Mouse (Mus musculus) neural tube, embryonic 13.5 days (tissue): ENCODE measurements around the gene Mxd1. TPM values are rescaled to one million over a fixed set of nuclear protein-coding genes. Genes with fewer than 3 reads are reported as not detected.
A peak's percentile ranks its signal among the peaks of the same experiment; 100 is the strongest.

Source experiments
- ATAC-seq: fragments of 200-750 bp; cut with Nextera tagmentation; 2 replicates; pipeline ENCODE4 v1.8.0; 2017; ENCODE audit warnings: low read depth, mild to moderate bottlenecking, moderate TSS enrichment, moderate library complexity
- H3K27ac ChIP-seq: fragments of 300-500 bp; sonication (generic); replicated peaks from 2 replicates; pipeline ENCODE4 v1.5.1; 2015; ENCODE audit warnings: moderate library complexity, mild to moderate bottlenecking, inconsistent platforms
- H3K27me3 ChIP-seq: fragments of 300-500 bp; sonication (generic); 2 replicates; pipeline ENCODE4 v1.6.1; 2015; ENCODE audit warnings: mild to moderate bottlenecking, inconsistent platforms
- H3K36me3 ChIP-seq: fragments of 300-500 bp; sonication (generic); 2 replicates; pipeline ENCODE4 v1.6.1; 2015; ENCODE audit warnings: mild to moderate bottlenecking, inconsistent platforms
- H3K4me1 ChIP-seq: fragments of 300-500 bp; sonication (generic); replicated peaks from 2 replicates; pipeline ENCODE4 v1.6.1; 2015; ENCODE audit warnings: inconsistent platforms
- H3K4me2 ChIP-seq: fragments of 300-500 bp; sonication (generic); 2 replicates; pipeline ENCODE4 v1.6.1; 2015; ENCODE audit warnings: inconsistent platforms, mild to moderate bottlenecking, moderate library complexity
- H3K4me3 ChIP-seq: fragments of 300-500 bp; sonication (generic); 2 replicates; pipeline ENCODE4 v1.5.1; 2015; ENCODE audit warnings: mild to moderate bottlenecking, inconsistent platforms
- H3K9ac ChIP-seq: fragments of 300-500 bp; sonication (generic); 2 replicates; pipeline ENCODE4 v1.6.1; 2015; ENCODE audit warnings: moderate library complexity, mild to moderate bottlenecking, inconsistent platforms
- H3K9me3 ChIP-seq: fragments of 300-500 bp; sonication (generic); 2 replicates; pipeline ENCODE4 v1.6.1; 2016; ENCODE audit warnings: inconsistent platforms
- WGBS: fragments of 180-500 bp; shearing (Covaris S2); methylation state at CpG from one replicate; pipeline ENCODE4 v1.1.7; 2015; 5-methylcytosine and 5-hydroxymethylcytosine counted together
- polyA plus RNA-seq: library from polyadenylated mRNA; unstranded; fragments of >200 nt; fragmentation: Nextera tagmentation; extraction: Ambion mirVana; gene quantifications from 2 replicates; pipeline ENCODE4 v1.2.1, GENCODE M21; 2015

The Mxd1 gene
- polyA plus RNA-seq, 1 experiment from 2014 or later = 23.8 TPM

GRCm38 (mm10) chr6:86670873-86671272 lies 1.9 kb upstream of the Mxd1 start:
- Histone ChIP-seq H3K27me3 (no peaks in the 10 kb centered on the region), H3K9me3 (no peaks in the 10 kb centered on the region), H3K27ac (0 out of 2 replicates have a peak overlapping the region, but pooled peaks have one; percentile 1), H3K9ac (0 out of 2 replicates have a peak overlapping the region, but pooled peaks have one; percentile 10), H3K36me3 (peaks cover 55% of the 10 kb centered on the region), H3K4me3 (no peak overlapping the region), H3K4me2 (no peak overlapping the region), H3K4me1 (peaks cover 30% of the 10 kb centered on the region)
- ATAC-seq = no peak
- WGBS = 19% methylated on average over 2 of the region's 2 CpGs

DNA sequence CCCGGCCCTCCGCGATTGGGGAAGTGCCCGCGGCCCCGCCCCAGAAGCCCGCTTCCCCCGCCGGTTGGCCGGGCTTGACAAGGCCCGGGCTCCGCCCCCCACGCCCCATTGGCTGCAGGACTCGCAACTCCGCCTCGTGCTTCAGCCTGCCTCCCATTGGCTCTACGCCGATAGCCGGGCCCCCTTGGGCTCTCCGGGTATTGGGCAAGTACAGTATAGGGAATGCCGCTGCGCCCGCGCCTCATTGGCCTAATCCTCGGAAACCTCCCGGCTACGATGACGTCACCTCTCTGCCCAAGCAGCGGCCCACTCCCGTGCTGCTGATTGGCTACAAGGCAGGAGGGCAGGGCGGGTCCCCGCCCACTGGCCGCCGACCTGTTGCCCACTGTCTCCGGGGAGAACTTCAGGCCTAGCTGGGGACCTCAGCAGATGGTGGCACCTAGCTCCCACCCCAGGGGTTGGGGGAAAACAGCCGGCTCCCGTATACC lies 323 bp upstream of the Mxd1 start:
- H3K4me1 ChIP-seq = peaks cover 35% of the 10 kb centered on the region
- peak overlapping the region; percentile 70 for H3K27ac ChIP-seq
- no peaks in the 10 kb centered on the region for H3K9me3 ChIP-seq
- WGBS = under 1% methylated on average over 37 of the region's 37 CpGs
- no peaks in the 10 kb centered on the region for H3K27me3 ChIP-seq
- peaks cover 50% of the 10 kb centered on the region for H3K36me3 ChIP-seq
- peak overlapping the region; percentile 91 for H3K4me3 ChIP-seq
- peak; percentile 100 for ATAC-seq
- H3K9ac ChIP-seq = peak overlapping the region; percentile 67
- peak overlapping the region; percentile 76 for H3K4me2 ChIP-seq

- 91% methylated on average over 10 of the region's 10 CpGs for WGBS
- Histone ChIP-seq H3K27ac (no peak overlapping the region), H3K9ac (0 out of 2 replicates have a peak overlapping the region, but pooled peaks have one; percentile 31)
Observed at GRCm38 (mm10) chr6:86667061-86667460, 1.9 kb downstream of the Mxd1 start.

GRCm38 (mm10) chr6:86665560-86666307 lies 3.2 kb downstream of the Mxd1 start:
- peaks cover 35% of the 10 kb centered on the region for H3K4me1 ChIP-seq
- peaks cover 56% of the 10 kb centered on the region for H3K36me3 ChIP-seq
- 0 out of 2 replicates have a peak overlapping the region, but pooled peaks have one; percentile 23 for H3K9ac ChIP-seq
- no peak overlapping the region for H3K27ac ChIP-seq
- no peak for ATAC-seq
- H3K4me2 ChIP-seq = no peak overlapping the region
- H3K9me3 ChIP-seq = no peaks in the 10 kb centered on the region
- no peaks in the 10 kb centered on the region for H3K27me3 ChIP-seq
- WGBS = 86% methylated on average over 17 of the region's 17 CpGs
- H3K4me3 ChIP-seq = no peak overlapping the region

More at GRCm38 (mm10) chr6:86667061-86667460, 1.9 kb downstream of the Mxd1 start:
- Histone ChIP-seq H3K36me3 (peaks cover 49% of the 10 kb centered on the region), H3K27me3 (no peaks in the 10 kb centered on the region), H3K4me1 (peaks cover 35% of the 10 kb centered on the region), H3K4me3 (peak overlapping the region; percentile 91), H3K4me2 (peak overlapping the region; percentile 93), H3K9me3 (no peaks in the 10 kb centered on the region)
- ATAC-seq = no peak

GRCm38 (mm10) chr6:86665076-86665475 lies 3.9 kb downstream of the Mxd1 start:
- H3K9ac ChIP-seq = no peak overlapping the region
- no peak overlapping the region for H3K27ac ChIP-seq
- no peak overlapping the region for H3K4me2 ChIP-seq
- peaks cover 35% of the 10 kb centered on the region for H3K4me1 ChIP-seq
- no peak overlapping the region for H3K4me3 ChIP-seq
- H3K36me3 ChIP-seq = peaks cover 63% of the 10 kb centered on the region
- 87% methylated on average over 5 of the region's 5 CpGs for WGBS
- no peak for ATAC-seq
- H3K27me3 ChIP-seq = no peaks in the 10 kb centered on the region
- no peaks in the 10 kb centered on the region for H3K9me3 ChIP-seq

DNA sequence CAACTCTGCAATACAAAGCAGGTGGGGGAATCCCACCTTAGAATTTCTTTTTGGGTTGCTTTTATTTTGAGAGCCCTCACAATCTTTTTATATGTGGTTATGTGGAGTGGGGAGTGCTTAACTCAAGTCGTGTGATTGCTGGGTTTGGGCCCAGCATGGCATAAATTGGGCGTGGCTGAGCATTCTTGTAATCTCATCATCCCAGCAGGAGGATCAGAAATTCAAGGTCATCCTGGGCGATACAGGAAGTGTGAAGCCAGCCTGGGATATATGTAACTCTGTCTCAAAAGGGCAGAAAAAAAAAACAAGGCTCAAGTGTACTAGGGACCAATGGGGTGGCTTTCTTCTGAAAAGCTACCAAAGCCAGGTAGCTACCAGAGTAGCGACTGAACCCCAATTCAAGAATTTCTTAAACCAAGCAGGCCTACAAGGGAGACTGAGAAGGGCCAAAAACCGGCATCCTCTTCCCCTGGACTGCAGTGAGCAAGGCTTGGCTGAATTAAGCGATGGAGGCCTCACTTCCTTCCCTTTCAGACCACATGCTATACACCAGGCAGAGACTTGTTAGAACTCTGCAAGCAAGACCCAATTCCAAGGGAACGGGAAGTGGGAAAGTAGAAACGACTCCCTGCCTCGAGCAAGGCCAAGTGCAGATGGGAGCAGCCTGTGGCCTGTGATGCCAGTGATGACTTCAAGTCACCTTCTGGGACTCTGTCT lies 8.6 kb downstream of the Mxd1 start:
- 81% methylated on average over 9 of the region's 9 CpGs for WGBS
- H3K36me3 ChIP-seq = peaks cover 86% of the 10 kb centered on the region
- no peak for ATAC-seq
- no peaks in the 10 kb centered on the region for H3K9me3 ChIP-seq
- H3K9ac ChIP-seq = no peak overlapping the region
- H3K27me3 ChIP-seq = no peaks in the 10 kb centered on the region
- H3K4me2 ChIP-seq = no peak overlapping the region
- H3K27ac ChIP-seq = no peak overlapping the region
- no peak overlapping the region for H3K4me3 ChIP-seq
- 0 out of 2 replicates have a peak, but pooled peaks cover 4% of the 10 kb centered on the region for H3K4me1 ChIP-seq

DNA sequence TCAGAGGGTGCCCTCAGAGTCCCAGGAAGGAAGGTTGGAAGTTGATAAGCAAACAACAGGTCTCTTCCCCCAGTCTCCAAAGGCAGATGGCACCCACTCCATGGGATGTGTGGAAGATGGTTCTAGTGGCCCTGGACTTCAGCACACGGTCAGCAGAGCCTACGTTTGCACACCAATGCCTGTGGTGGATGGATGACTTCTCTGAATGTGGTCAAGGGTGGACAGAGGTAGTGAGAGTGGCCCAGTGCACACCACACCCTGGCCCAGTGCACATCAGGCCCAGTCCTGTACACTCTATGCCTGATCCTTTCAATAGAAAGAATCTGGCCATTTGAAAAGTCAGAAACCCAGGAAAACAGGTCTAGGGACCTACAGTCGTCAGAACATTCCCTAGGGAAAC lies 10.5 kb downstream of the Mxd1 start:
- Histone ChIP-seq H3K9ac (no peak overlapping the region), H3K9me3 (no peaks in the 10 kb centered on the region), H3K36me3 (peaks cover 80% of the 10 kb centered on the region), H3K4me2 (no peak overlapping the region), H3K27ac (no peak overlapping the region), H3K4me3 (no peak overlapping the region), H3K4me1 (no peaks in the 10 kb centered on the region), H3K27me3 (no peaks in the 10 kb centered on the region)
- WGBS = 83% methylated on average over 3 of the region's 3 CpGs
- ATAC-seq = no peak

DNA sequence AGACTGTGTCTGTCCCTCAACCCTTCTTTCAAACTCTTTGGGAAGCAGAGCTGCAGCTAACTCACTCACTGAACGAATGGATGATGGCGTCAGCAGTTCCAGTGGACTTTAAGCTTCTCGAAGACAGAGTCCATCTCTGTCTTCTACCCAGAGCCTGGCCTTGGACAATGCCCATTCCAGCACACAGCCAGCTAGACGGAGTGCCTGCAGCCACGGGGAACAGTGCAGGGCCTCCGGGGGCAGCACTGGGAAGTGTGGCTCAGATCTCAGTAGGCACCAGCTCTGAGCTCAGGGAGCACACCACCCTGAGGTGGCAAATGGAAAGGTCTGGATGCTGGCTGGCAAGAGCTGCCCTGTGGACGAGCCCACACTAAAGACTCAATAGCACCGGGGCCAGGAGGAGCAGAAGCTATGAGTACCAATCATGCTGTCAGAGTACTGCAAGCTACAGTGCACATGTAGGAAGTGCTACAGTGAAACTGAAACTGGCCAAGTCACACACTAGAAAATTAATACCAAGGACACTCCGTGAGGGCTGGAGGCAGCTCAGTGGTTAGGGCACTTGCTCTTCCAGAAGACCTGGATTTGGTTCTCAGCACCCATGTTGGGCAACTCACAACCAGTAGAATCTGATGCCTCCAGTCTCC lies 14.6 kb downstream of the Mxd1 start:
- H3K36me3 ChIP-seq = peaks cover 78% of the 10 kb centered on the region
- no peak for ATAC-seq
- 79% methylated on average over 9 of the region's 9 CpGs for WGBS
- H3K4me2 ChIP-seq = no peak overlapping the region
- H3K27me3 ChIP-seq = no peaks in the 10 kb centered on the region
- H3K4me3 ChIP-seq = no peak overlapping the region
- H3K27ac ChIP-seq = no peak overlapping the region
- H3K9ac ChIP-seq = no peak overlapping the region
- H3K9me3 ChIP-seq = no peaks in the 10 kb centered on the region
- H3K4me1 ChIP-seq = no peaks in the 10 kb centered on the region

GRCm38 (mm10) chr6:86653026-86653425 lies 15.9 kb downstream of the Mxd1 start:
- Histone ChIP-seq H3K27ac (no peak overlapping the region), H3K4me1 (no peaks in the 10 kb centered on the region), H3K9ac (no peak overlapping the region), H3K27me3 (no peaks in the 10 kb centered on the region), H3K4me3 (no peak overlapping the region), H3K9me3 (no peaks in the 10 kb centered on the region), H3K4me2 (no peak overlapping the region), H3K36me3 (peaks cover 78% of the 10 kb centered on the region)
- ATAC-seq = no peak
- WGBS = 96% methylated on average over 6 of the region's 6 CpGs

- Histone ChIP-seq H3K4me3 (no peak overlapping the region), H3K4me1 (no peaks in the 10 kb centered on the region), H3K9ac (no peak overlapping the region), H3K9me3 (no peaks in the 10 kb centered on the region), H3K4me2 (no peak overlapping the region), H3K27me3 (no peaks in the 10 kb centered on the region), H3K36me3 (peaks cover 33% of the 10 kb centered on the region), H3K27ac (no peak overlapping the region)
- ATAC-seq = no peak
- WGBS = 82% methylated on average over 7 of the region's 7 CpGs
Observed at GRCm38 (mm10) chr6:86646143-86646542, 22.8 kb downstream of the Mxd1 start.

- no peak overlapping the region for H3K4me2 ChIP-seq
- 80% methylated on average over 4 of the region's 4 CpGs for WGBS
- H3K9me3 ChIP-seq = no peaks in the 10 kb centered on the region
- no peaks in the 10 kb centered on the region for H3K27me3 ChIP-seq
- no peaks in the 10 kb centered on the region for H3K4me1 ChIP-seq
- no peak for ATAC-seq
- peaks cover 27% of the 10 kb centered on the region for H3K36me3 ChIP-seq
- H3K4me3 ChIP-seq = no peak overlapping the region
- H3K9ac ChIP-seq = no peak overlapping the region
- H3K27ac ChIP-seq = no peak overlapping the region
Observed at GRCm38 (mm10) chr6:86645551-86645950, 23.4 kb downstream of the Mxd1 start.
